Mouse (Mus musculus) hindbrain, embryonic 10.5 days (tissue): ENCODE data around the gene Rexo1. TPM values are rescaled to one million over a fixed set of nuclear protein-coding genes. Genes with fewer than 3 reads are reported as not detected.

Experiments used
- DNase-seq: peaks from one replicate; pipeline ENCODE4 v3.0.0-alpha.2; 2017; ENCODE audit warnings: low spot score
- H3K27ac ChIP-seq: fragments of 300-500 bp; sonication (generic); 2 replicates; pipeline ENCODE4 v1.5.1; 2016; ENCODE audit warnings: mild to moderate bottlenecking, moderate library complexity
- H3K27me3 ChIP-seq: fragments of 300-500 bp; sonication (generic); 2 replicates; pipeline ENCODE4 v1.6.1; 2016; ENCODE audit warnings: mild to moderate bottlenecking; ENCODE audit not compliant: poor library complexity, insufficient read depth, severe bottlenecking
- H3K36me3 ChIP-seq: fragments of 300-500 bp; sonication (generic); 2 replicates; pipeline ENCODE4 v1.6.1; 2016; ENCODE audit warnings: mild to moderate bottlenecking, moderate library complexity
- H3K4me1 ChIP-seq: fragments of 300-500 bp; sonication (generic); replicated peaks from 2 replicates; pipeline ENCODE4 v1.6.1; 2016; ENCODE audit warnings: mild to moderate bottlenecking
- H3K4me3 ChIP-seq: fragments of 300-500 bp; sonication (generic); 2 replicates; pipeline ENCODE4 v1.5.1; 2016; ENCODE audit warnings: mild to moderate bottlenecking, moderate library complexity
- H3K9me3 ChIP-seq: fragments of 300-500 bp; sonication (generic); 2 replicates; pipeline ENCODE4 v1.6.1; 2016; ENCODE audit warnings: mild to moderate bottlenecking, moderate library complexity
- WGBS: fragments of 180-500 bp; shearing (Covaris S2); methylation state at CpG from one replicate; pipeline ENCODE4 v1.1.7; 2016; 5-methylcytosine and 5-hydroxymethylcytosine counted together
- polyA plus RNA-seq: library from polyadenylated mRNA; unstranded; fragments of >200 nt; fragmentation: Nextera tagmentation; extraction: Ambion mirVana; gene quantifications from 2 replicates; pipeline ENCODE4 v1.2.1, GENCODE M21; 2016

Gene Rexo1
- polyA plus RNA-seq, 1 experiment from 2014 or later = 38.5 TPM

DNA sequence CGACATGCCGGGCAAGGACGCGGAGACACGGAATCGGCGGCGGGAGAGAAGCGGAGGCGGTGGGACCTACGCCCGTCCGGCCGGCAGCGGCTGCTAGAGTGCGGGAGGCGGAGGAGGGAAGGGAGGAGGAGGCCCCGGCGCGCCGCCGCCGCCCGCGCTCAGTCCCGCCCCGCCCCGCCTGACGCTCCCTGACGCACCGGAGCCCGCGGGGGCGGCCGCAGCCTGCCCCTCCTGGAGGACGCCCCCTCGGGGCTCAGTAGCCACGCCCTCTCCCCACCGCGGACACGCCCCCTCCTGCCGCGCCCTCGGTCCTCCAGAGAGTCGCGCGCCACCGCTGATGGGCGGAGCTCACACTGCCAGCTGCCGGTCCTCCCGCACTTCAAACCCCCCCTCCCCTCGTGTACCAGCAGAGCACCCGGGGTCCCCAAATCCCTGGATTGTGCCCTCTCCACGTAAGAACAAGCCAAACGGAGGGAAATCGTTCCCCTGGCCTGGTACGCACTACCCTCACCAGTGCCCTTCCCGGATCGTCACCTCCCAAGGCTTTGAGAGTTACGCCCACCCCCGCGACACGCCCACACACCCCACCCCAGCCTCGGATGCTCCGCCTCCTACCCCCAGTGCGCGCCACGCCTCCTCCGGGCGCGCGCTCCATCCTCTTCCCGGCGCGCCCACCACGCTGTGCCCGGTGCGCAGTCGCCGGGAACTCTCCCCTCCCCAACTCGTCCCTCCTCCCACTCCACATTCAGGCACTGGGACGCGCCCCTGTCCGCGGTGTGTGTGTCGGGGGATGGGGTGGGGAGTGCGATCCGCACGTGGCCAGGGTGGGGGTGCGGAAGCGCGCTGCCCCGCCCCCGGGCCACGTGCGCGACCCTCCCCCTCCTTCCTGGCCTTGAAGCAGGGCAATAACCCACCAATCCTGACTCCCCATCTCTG is 16.1 kb upstream of the Rexo1 start, which contains the start of gene Klf16:
Gene Klf16 (minus strand): TSS at position 127 of the 936 bp plus-strand sequence.
- Histone ChIP-seq H3K4me3 (peak within 1 kb of the TSS; percentile 79), H3K4me1 (peaks cover 66% of the 10 kb centered on the region), H3K9me3 (no peaks in the 10 kb centered on the region), H3K27me3 (0 out of 2 replicates have a peak, but pooled peaks cover 3% of the 10 kb centered on the region), H3K36me3 (peaks cover 7% of the 10 kb centered on the region), H3K27ac (peak within 1 kb of the TSS; percentile 90)
- WGBS = under 1% methylated on average over 83 of the region's 97 CpGs
- peak; percentile 96 for DNase-seq

- Histone ChIP-seq H3K27me3 (0 out of 2 replicates have a peak, but pooled peaks cover 3% of the 10 kb centered on the region), H3K9me3 (no peaks in the 10 kb centered on the region), H3K4me3 (peak overlapping the region; percentile 79), H3K27ac (peak overlapping the region; percentile 90), H3K4me1 (peaks cover 75% of the 10 kb centered on the region), H3K36me3 (no peaks in the 10 kb centered on the region)
- WGBS = under 1% methylated on average over 96 of the region's 96 CpGs
- DNase-seq = peak; percentile 51
Measured at GRCm38 (mm10) chr10:80576351-80577194, 15.2 kb upstream of the Rexo1 start.

GRCm38 (mm10) chr10:80575925-80576324 is 14.6 kb upstream of the Rexo1 start:
- DNase-seq = no peak
- peaks cover 81% of the 10 kb centered on the region for H3K4me1 ChIP-seq
- H3K36me3 ChIP-seq = no peaks in the 10 kb centered on the region

GRCm38 (mm10) chr10:80574896-80575295 is 13.5 kb upstream of the Rexo1 start:
- Histone ChIP-seq H3K36me3 (no peaks in the 10 kb centered on the region), H3K27ac (no peak overlapping the region), H3K4me3 (peak overlapping the region; percentile 79; the same call in 1 of the 2 replicates), H3K4me1 (peaks cover 92% of the 10 kb centered on the region), H3K9me3 (no peaks in the 10 kb centered on the region), H3K27me3 (0 out of 2 replicates have a peak, but pooled peaks cover 3% of the 10 kb centered on the region)
- 82% methylated on average over 3 of the region's 3 CpGs for WGBS
- no peak for DNase-seq

More at GRCm38 (mm10) chr10:80575925-80576324, 14.6 kb upstream of the Rexo1 start:
- peak overlapping the region; percentile 90 for H3K27ac ChIP-seq
- H3K4me3 ChIP-seq = peak overlapping the region; percentile 79
- WGBS = 18% methylated on average over 17 of the region's 17 CpGs
- 0 out of 2 replicates have a peak, but pooled peaks cover 3% of the 10 kb centered on the region for H3K27me3 ChIP-seq
- H3K9me3 ChIP-seq = no peaks in the 10 kb centered on the region

DNA sequence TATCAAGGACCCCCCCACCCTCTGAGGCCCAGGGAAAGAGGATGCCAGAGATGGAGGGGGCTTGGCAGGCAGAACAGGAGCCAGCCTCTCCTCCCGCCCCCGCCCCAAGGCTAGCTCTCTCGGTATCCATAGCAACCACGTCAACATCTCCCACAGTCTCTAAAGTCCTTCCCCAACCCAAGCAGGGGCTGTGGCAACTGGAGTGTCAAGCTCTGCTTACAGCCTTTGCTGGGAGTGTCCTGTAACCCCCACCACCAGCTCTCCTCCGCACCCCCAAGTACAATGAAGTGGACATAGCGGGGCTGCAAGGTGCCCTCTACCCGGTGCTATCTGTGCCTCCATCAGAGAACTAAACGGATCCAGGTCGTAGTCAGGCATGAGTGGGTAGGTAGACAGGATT is 12.6 kb upstream of the Rexo1 start:
- H3K4me1 ChIP-seq = peaks cover 98% of the 10 kb centered on the region
- WGBS = 59% methylated on average over 9 of the region's 9 CpGs

GRCm38 (mm10) chr10:80572477-80572876 is 11.1 kb upstream of the Rexo1 start:
- H3K27me3 ChIP-seq = 0 out of 2 replicates have a peak, but pooled peaks cover 3% of the 10 kb centered on the region
- no peak overlapping the region for H3K27ac ChIP-seq
- peaks cover 12% of the 10 kb centered on the region for H3K36me3 ChIP-seq
- H3K9me3 ChIP-seq = no peaks in the 10 kb centered on the region
- peaks cover 91% of the 10 kb centered on the region for H3K4me1 ChIP-seq
- 91% methylated on average over 2 of the region's 2 CpGs for WGBS
- no peak overlapping the region for H3K4me3 ChIP-seq
- DNase-seq = no peak

More for the DNA sequence above, 12.6 kb upstream of the Rexo1 start:
- DNase-seq = no peak
- Histone ChIP-seq H3K9me3 (no peaks in the 10 kb centered on the region), H3K4me3 (peak overlapping the region; percentile 20; the same call in 1 of the 2 replicates), H3K27me3 (0 out of 2 replicates have a peak, but pooled peaks cover 3% of the 10 kb centered on the region), H3K27ac (peak overlapping the region; percentile 46; the same call in 1 of the 2 replicates), H3K36me3 (peaks cover under 1% of the 10 kb centered on the region; the same call in 1 of the 2 replicates)

GRCm38 (mm10) chr10:80570871-80571836 is 9.8 kb upstream of the Rexo1 start:
- Histone ChIP-seq H3K27me3 (0 out of 2 replicates have a peak, but pooled peaks cover 3% of the 10 kb centered on the region), H3K9me3 (no peaks in the 10 kb centered on the region), H3K36me3 (peaks cover 12% of the 10 kb centered on the region), H3K4me3 (peak overlapping the region; percentile 41), H3K4me1 (peaks cover 91% of the 10 kb centered on the region), H3K27ac (peak overlapping the region; percentile 88)
- WGBS = 18% methylated on average over 30 of the region's 30 CpGs
- peak; percentile 49 for DNase-seq

GRCm38 (mm10) chr10:80570419-80570818 is 9.1 kb upstream of the Rexo1 start:
- Histone ChIP-seq H3K9me3 (no peaks in the 10 kb centered on the region), H3K36me3 (peaks cover 12% of the 10 kb centered on the region), H3K27me3 (0 out of 2 replicates have a peak, but pooled peaks cover 2% of the 10 kb centered on the region), H3K27ac (peak overlapping the region; percentile 88), H3K4me1 (peaks cover 88% of the 10 kb centered on the region), H3K4me3 (peak overlapping the region; percentile 41)
- DNase-seq = no peak
- 91% methylated on average over 10 of the region's 10 CpGs for WGBS

GRCm38 (mm10) chr10:80569664-80570066 is 8.3 kb upstream of the Rexo1 start:
- peak overlapping the region; percentile 41 for H3K4me3 ChIP-seq
- WGBS = 31% methylated on average over 10 of the region's 10 CpGs
- peak overlapping the region; percentile 88 for H3K27ac ChIP-seq
- no peaks in the 10 kb centered on the region for H3K9me3 ChIP-seq
- DNase-seq = peak; percentile 50
- H3K4me1 ChIP-seq = peaks cover 80% of the 10 kb centered on the region
- H3K27me3 ChIP-seq = no peaks in the 10 kb centered on the region
- H3K36me3 ChIP-seq = peaks cover 12% of the 10 kb centered on the region

- H3K4me3 ChIP-seq = peak overlapping the region; percentile 41
Measured at GRCm38 (mm10) chr10:80568876-80569275, 7.5 kb upstream of the Rexo1 start.

GRCm38 (mm10) chr10:80566375-80567092 is 5.2 kb upstream of the Rexo1 start:
- peak; percentile 89 for DNase-seq
- H3K27ac ChIP-seq = peak overlapping the region; percentile 73
- H3K4me1 ChIP-seq = peaks cover 58% of the 10 kb centered on the region
- H3K27me3 ChIP-seq = no peaks in the 10 kb centered on the region
- peak overlapping the region; percentile 29 for H3K4me3 ChIP-seq
- H3K36me3 ChIP-seq = peaks cover 12% of the 10 kb centered on the region
- H3K9me3 ChIP-seq = no peaks in the 10 kb centered on the region
- 23% methylated on average over 17 of the region's 17 CpGs for WGBS

More at GRCm38 (mm10) chr10:80568876-80569275, 7.5 kb upstream of the Rexo1 start:
- Histone ChIP-seq H3K36me3 (peaks cover 12% of the 10 kb centered on the region), H3K9me3 (no peaks in the 10 kb centered on the region), H3K27me3 (no peaks in the 10 kb centered on the region), H3K27ac (no peak overlapping the region; the same call in 1 of the 2 replicates), H3K4me1 (peaks cover 72% of the 10 kb centered on the region)
- WGBS = 96% methylated on average over 29 of the region's 29 CpGs
- no peak for DNase-seq
